Mouse (Mus musculus) MEL (cell line): ENCODE results near the gene Yipf2. TPM values are rescaled to one million over a fixed set of nuclear protein-coding genes. Genes with fewer than 3 reads are reported as not detected.

Experiments used
- DNase-seq: peaks from one replicate; pipeline ENCODE4 v3.0.0; 2011; ENCODE audit warnings: low read depth, low spot score
- H3K27ac ChIP-seq: 2 replicates; pipeline ENCODE4 v1.5.1; 2012; ENCODE audit warnings: low read depth, mild to moderate bottlenecking, control low read depth, low read length, moderate library complexity; ENCODE audit not compliant: control insufficient read depth
- H3K27me3 ChIP-seq, 2 experiments: fragments of 150-350 bp in 1 of 2; sonication (generic) in 1 of 2; 2 replicates each; pipeline ENCODE4 v1.6.1; 2012; ENCODE audit warnings: low read length in 2 of 2, mild to moderate bottlenecking in 2 of 2, improper control_type of control experiment in 1 of 2, moderate library complexity in 1 of 2; ENCODE audit not compliant: insufficient read depth in 2 of 2, control insufficient read depth in 1 of 2
- H3K36me3 ChIP-seq, 2 experiments: 2 replicates each; pipeline ENCODE4 v1.6.1; 2012 to 2014; ENCODE audit warnings: low read length in 2 of 2, improper control_type of control experiment in 1 of 2, inconsistent platforms in 1 of 2, mild to moderate bottlenecking in 1 of 2; ENCODE audit not compliant: insufficient read depth in 2 of 2, control insufficient read depth in 1 of 2
- H3K4me1 ChIP-seq, 2 experiments: fragments of 150-350 bp in 1 of 2; sonication (generic) in 1 of 2; 2 replicates each; pipeline ENCODE4 v1.6.1; 2012; ENCODE audit warnings: low read length in 2 of 2, improper control_type of control experiment in 1 of 2, mild to moderate bottlenecking in 1 of 2; ENCODE audit not compliant: insufficient read depth in 2 of 2, control insufficient read depth in 1 of 2
- H3K4me3 ChIP-seq, 2 experiments: fragments of 150-350 bp in 1 of 2; sonication (generic) in 1 of 2; 2 replicates each; pipeline ENCODE4 v1.5.1; 2012; ENCODE audit warnings: low read depth in 2 of 2, low read length in 2 of 2, mild to moderate bottlenecking in 2 of 2, moderate library complexity in 2 of 2, control low read depth in 1 of 2, improper control_type of control experiment in 1 of 2; ENCODE audit not compliant: control insufficient read depth in 1 of 2, insufficient read depth in 1 of 2
- H3K79me2 ChIP-seq: 2 replicates; pipeline ENCODE4 v1.6.1; 2012; ENCODE audit warnings: mild to moderate bottlenecking, low read length, moderate library complexity; ENCODE audit not compliant: control insufficient read depth, poor library complexity, insufficient read depth
- H3K9ac ChIP-seq: 2 replicates; pipeline ENCODE4 v1.6.1; 2012; ENCODE audit warnings: low read depth, mild to moderate bottlenecking, control low read depth, low read length, moderate library complexity; ENCODE audit not compliant: control insufficient read depth, poor library complexity, severe bottlenecking
- H3K9me3 ChIP-seq: fragments of 150-350 bp; sonication (generic); replicated peaks from 2 replicates; pipeline ENCODE4 v1.6.1; 2012; ENCODE audit warnings: mild to moderate bottlenecking, low read length, improper control_type of control experiment, moderate library complexity; ENCODE audit not compliant: insufficient read depth
- BHLHE40 ChIP-seq: IDR thresholded peaks from 2 replicates; pipeline ENCODE4 v1.6.1; 2012; ENCODE audit warnings: low read depth, mild to moderate bottlenecking, inconsistent platforms, low read length, improper control_type of control experiment, borderline replicate concordance
- CHD1 ChIP-seq: IDR thresholded peaks from 2 replicates; pipeline ENCODE4 v1.6.1; 2012; ENCODE audit warnings: low read depth, mild to moderate bottlenecking, inconsistent platforms, low read length, improper control_type of control experiment
- CHD2 ChIP-seq: IDR thresholded peaks from 2 replicates; pipeline ENCODE4 v1.6.1; 2011; ENCODE audit warnings: low read length, improper control_type of control experiment
- CTCF ChIP-seq, 3 experiments: IDR thresholded peaks in 2 of 3; conservative IDR thresholded peaks in 1 of 3; 2 replicates each; pipeline ENCODE4 v1.5.1; 2011 to 2012; ENCODE audit warnings: low read length in 3 of 3, low read depth in 2 of 3, mild to moderate bottlenecking in 2 of 3, improper control_type of control experiment in 1 of 3, inconsistent platforms in 1 of 3, mixed read lengths in 1 of 3, moderate library complexity in 1 of 3; ENCODE audit not compliant: control insufficient read depth in 1 of 3, insufficient read depth in 1 of 3, poor library complexity in 1 of 3, severe bottlenecking in 1 of 3
- E2F4 ChIP-seq: IDR thresholded peaks from 2 replicates; pipeline ENCODE4 v1.6.1; 2011; ENCODE audit warnings: low read depth, low read length, improper control_type of control experiment, borderline replicate concordance
- EP300 ChIP-seq, 2 experiments: IDR thresholded peaks; 2 replicates each; pipeline ENCODE4 v1.6.1; 2011; ENCODE audit warnings: improper control_type of control experiment in 2 of 2, low read length in 2 of 2, low read depth in 1 of 2, mild to moderate bottlenecking in 1 of 2
- ETS1 ChIP-seq: IDR thresholded peaks from 2 replicates; pipeline ENCODE4 v1.6.1; 2012; ENCODE audit warnings: low read depth, mild to moderate bottlenecking, inconsistent platforms, low read length, improper control_type of control experiment, moderate library complexity
- GABPA ChIP-seq: IDR thresholded peaks from 2 replicates; pipeline ENCODE4 v1.6.1; 2012; ENCODE audit warnings: low read depth, mild to moderate bottlenecking, inconsistent platforms, low read length, improper control_type of control experiment, moderate library complexity
- GATA1 ChIP-seq: IDR thresholded peaks from 2 replicates; pipeline ENCODE4 v1.6.1; 2011; ENCODE audit warnings: low read depth, low read length, improper control_type of control experiment
- JUND ChIP-seq: IDR thresholded peaks from 2 replicates; pipeline ENCODE4 v1.6.1; 2011; ENCODE audit warnings: low read depth, mild to moderate bottlenecking, improper control_type of control experiment, low read length
- MAFK ChIP-seq: IDR thresholded peaks from 2 replicates; pipeline ENCODE4 v1.6.1; 2011; ENCODE audit warnings: low read depth, mild to moderate bottlenecking, low read length, improper control_type of control experiment, borderline replicate concordance
- MAX ChIP-seq: IDR thresholded peaks from 2 replicates; pipeline ENCODE4 v1.6.1; 2011; ENCODE audit warnings: low read length, improper control_type of control experiment
- MAZ ChIP-seq: IDR thresholded peaks from 2 replicates; pipeline ENCODE4 v1.6.1; 2012; ENCODE audit warnings: low read depth, mild to moderate bottlenecking, inconsistent platforms, low read length, improper control_type of control experiment
- MYB ChIP-seq: IDR thresholded peaks from 2 replicates; pipeline ENCODE4 v1.6.1; 2011; ENCODE audit warnings: mild to moderate bottlenecking, low read depth, low read length, improper control_type of control experiment
- MYC ChIP-seq: IDR thresholded peaks from 2 replicates; pipeline ENCODE4 v1.6.1; 2011; ENCODE audit warnings: low read depth, mild to moderate bottlenecking, low read length, improper control_type of control experiment, moderate library complexity
- NRF1 ChIP-seq: IDR thresholded peaks from 2 replicates; pipeline ENCODE4 v1.6.1; 2014; ENCODE audit warnings: low read depth, mild to moderate bottlenecking, inconsistent platforms, low read length, improper control_type of control experiment, moderate library complexity; ENCODE audit not compliant: poor library complexity, insufficient read depth, severe bottlenecking
- POLR2A ChIP-seq, 2 experiments: IDR thresholded peaks; 2 replicates each; pipeline ENCODE4 v1.6.1; 2011 to 2012; ENCODE audit warnings: low read length in 2 of 2, mild to moderate bottlenecking in 2 of 2, control low read depth in 1 of 2, improper control_type of control experiment in 1 of 2, low read depth in 1 of 2, moderate library complexity in 1 of 2; ENCODE audit not compliant: control insufficient read depth in 1 of 2, insufficient read depth in 1 of 2, poor library complexity in 1 of 2
- POLR2AphosphoS2 ChIP-seq: IDR thresholded peaks from 2 replicates; pipeline ENCODE4 v1.6.1; 2011; ENCODE audit warnings: low read length, improper control_type of control experiment
- RAD21 ChIP-seq: IDR thresholded peaks from 2 replicates; pipeline ENCODE4 v1.6.1; 2011; ENCODE audit warnings: mild to moderate bottlenecking, low read depth, low read length, improper control_type of control experiment
- RCOR1 ChIP-seq: IDR thresholded peaks from 2 replicates; pipeline ENCODE4 v1.6.1; 2012; ENCODE audit warnings: low read depth, mild to moderate bottlenecking, inconsistent platforms, low read length, improper control_type of control experiment
- SIN3A ChIP-seq: IDR thresholded peaks from 2 replicates; pipeline ENCODE4 v1.6.1; 2012; ENCODE audit warnings: low read length, improper control_type of control experiment, inconsistent platforms
- TAL1 ChIP-seq: IDR thresholded peaks from 2 replicates; pipeline ENCODE4 v1.6.1; 2012; ENCODE audit warnings: mild to moderate bottlenecking, inconsistent platforms, low read length, moderate library complexity, mixed read lengths
- TBP ChIP-seq: IDR thresholded peaks from 2 replicates; pipeline ENCODE4 v1.8.0; 2011; ENCODE audit warnings: low read depth, low read length, improper control_type of control experiment
- UBTF ChIP-seq: IDR thresholded peaks from 2 replicates; pipeline ENCODE4 v1.6.1; 2012; ENCODE audit warnings: low read depth, mild to moderate bottlenecking, inconsistent platforms, low read length, improper control_type of control experiment, moderate library complexity, borderline replicate concordance; ENCODE audit not compliant: insufficient read depth
- ZC3H11A ChIP-seq: IDR thresholded peaks from 2 replicates; pipeline ENCODE4 v1.6.1; 2012; ENCODE audit warnings: low read depth, mild to moderate bottlenecking, inconsistent platforms, low read length, improper control_type of control experiment
- ZMIZ1 ChIP-seq: IDR thresholded peaks from 2 replicates; pipeline ENCODE4 v1.6.1; 2012; ENCODE audit warnings: low read depth, mild to moderate bottlenecking, inconsistent platforms, low read length, improper control_type of control experiment, moderate library complexity
- ZNF384 ChIP-seq: IDR thresholded peaks from 2 replicates; pipeline ENCODE4 v1.6.1; 2012; ENCODE audit warnings: low read depth, mild to moderate bottlenecking, inconsistent platforms, low read length, improper control_type of control experiment
- polyA plus RNA-seq, 2 experiments: library from polyadenylated mRNA; stranded (reverse) in 1 of 2; unstranded in 1 of 2; fragments of >175 nt in 1 of 2; fragments of >200 nt in 1 of 2; gene quantifications; 2 replicates each; pipeline versions ENCODE4 v1.2.1 to v1.2.4; 2012; ENCODE audit warnings: low replicate concordance in 2 of 2, low read depth in 1 of 2; ENCODE audit not compliant: insufficient read length in 2 of 2, insufficient read depth in 1 of 2, missing spikeins in 1 of 2
- total RNA-seq: library from RNA; depleted of rRNA; stranded (reverse); fragments of 300-350 nt; gene quantifications from 2 replicates; pipeline ENCODE4 v1.2.3, GENCODE M21; 2012

Yipf2 gene
- total and polyA plus RNA-seq, 3 experiments: 22.8 to 84.9 TPM; not detected in 1

DNA sequence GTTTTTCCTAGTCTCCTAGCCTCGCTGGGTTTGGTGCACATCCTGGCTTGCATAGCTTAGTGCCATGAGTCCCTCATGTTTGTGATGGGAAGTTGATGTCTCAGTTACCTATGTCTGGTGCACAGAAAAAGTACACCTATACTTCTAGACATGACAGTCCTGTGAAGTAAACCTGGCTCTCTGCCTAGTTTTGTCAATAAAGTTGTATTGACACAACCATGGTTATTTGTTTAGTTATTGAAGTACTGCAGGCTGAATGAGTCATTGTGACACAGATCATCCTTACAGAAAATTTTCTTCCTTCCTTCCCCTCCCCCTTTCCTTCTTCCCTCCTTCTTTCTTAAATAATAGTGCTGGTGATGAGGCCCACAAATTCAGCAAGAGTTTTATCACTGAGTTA, 28.2 kb downstream of the Yipf2 start:
- H3K79me2 ChIP-seq: peaks cover 40% of the 10 kb centered on the region
- no peak overlapping the region for H3K4me3 ChIP-seq
- H3K36me3 ChIP-seq: peaks cover 2 to 60% of the 10 kb centered on the region in 2 experiments; a peak in 3 of 4 replicates
- H3K27ac ChIP-seq: no peak overlapping the region
- no peaks in the 10 kb centered on the region for H3K9me3 ChIP-seq
- no peak for TF ChIP-seq RAD21
- TF ChIP-seq NRF1: no peak
- no peak for TF ChIP-seq GATA1
- no peak for TF ChIP-seq ZC3H11A
- no peak for TF ChIP-seq CHD2
- H3K27me3 ChIP-seq: no peaks in the 10 kb centered on the region
- no peak overlapping the region for H3K9ac ChIP-seq
- H3K4me1 ChIP-seq: no peaks in the 10 kb centered on the region
- no peak for DNase-seq

DNA sequence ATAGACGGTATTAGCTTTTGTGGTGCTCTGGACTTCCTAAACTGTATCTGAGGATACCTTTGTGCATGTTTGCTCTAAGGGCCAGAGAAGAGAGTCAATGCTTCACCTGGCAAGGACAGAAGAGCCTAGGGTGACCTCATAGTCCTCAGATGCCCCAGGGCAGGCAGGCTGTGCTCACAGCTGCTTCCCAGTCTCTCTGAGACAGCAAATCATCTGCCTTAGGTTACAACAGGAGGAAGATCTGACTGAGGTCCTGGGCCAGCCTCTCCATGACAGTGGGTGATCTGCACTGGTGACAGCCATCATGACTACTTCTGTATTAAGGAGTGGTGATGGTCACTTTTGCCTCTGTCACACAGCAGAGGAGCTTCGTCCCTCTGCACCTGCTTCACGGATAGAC, 33.5 kb downstream of the Yipf2 start:
- no peak overlapping the region for H3K9ac ChIP-seq
- no peak overlapping the region for H3K4me3 ChIP-seq

DNA sequence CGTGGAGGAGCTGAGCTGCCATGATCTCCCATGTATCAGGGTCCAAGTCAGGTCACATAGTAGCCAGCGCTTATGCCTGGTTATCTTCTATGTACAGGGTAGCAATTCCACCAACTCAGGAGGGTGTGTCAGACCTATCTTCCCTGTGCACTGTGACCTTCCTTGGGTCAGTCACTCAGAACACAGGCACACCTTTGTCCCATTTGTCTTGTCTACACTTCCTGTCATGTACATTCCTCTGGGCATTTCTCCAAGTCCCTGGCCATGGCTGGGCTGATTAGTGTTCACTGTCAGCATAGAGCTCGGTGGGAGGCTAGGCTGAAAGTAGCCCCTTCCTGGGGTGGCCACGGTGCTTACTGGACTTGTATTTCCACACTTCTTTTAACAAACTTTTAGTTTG, 34.3 kb downstream of the Yipf2 start:
- peaks cover 55% of the 10 kb centered on the region for H3K79me2 ChIP-seq
- no peaks in the 10 kb centered on the region for H3K9me3 ChIP-seq
- peak overlapping the region; percentile 38 for H3K27ac ChIP-seq
- peaks cover 21 to 35% of the 10 kb centered on the region in 2 experiments for H3K4me1 ChIP-seq
- no peak overlapping the region for H3K4me3 ChIP-seq
- no peaks in the 10 kb centered on the region for H3K27me3 ChIP-seq
- peak; percentile 86 for DNase-seq
- no peak overlapping the region for H3K9ac ChIP-seq
- H3K36me3 ChIP-seq: peaks cover 33 to 55% of the 10 kb centered on the region in 2 experiments
- TF ChIP-seq EP300 (IDR thresholded peaks at IDR 0.05; ENCODE audit: low read depth in 1 of 2, low read length in 2 of 2) (peak; percentile 96 to 97), TBP (no peak), MYC (peak; percentile 71; the same call in 1 of the 2 replicates), GATA1 (peak; percentile 94), MAZ (no peak), MYB (0 out of 2 replicates have a peak, but pooled peaks have one; percentile 20), POLR2AphosphoS2 (no peak; the same call in 1 of the 2 replicates), ZMIZ1 (0 out of 2 replicates have a peak, but pooled peaks have one; percentile 6), GABPA (no peak), E2F4 (no peak), POLR2A (IDR thresholded peaks at IDR 0.05; ENCODE audit: control insufficient read depth in 1 of 2, insufficient read depth in 1 of 2, low read depth in 1 of 2, low read length in 2 of 2, poor library complexity in 1 of 2) (no peak; a peak in 1 of 4 replicates), ZNF384 (no peak), MAFK (peak; percentile 54; the same call in 1 of the 2 replicates), ETS1 (peak; percentile 79), BHLHE40 (peak; percentile 35; the same call in 1 of the 2 replicates), JUND (no peak), SIN3A (peak; percentile 28; the same call in 1 of the 2 replicates), ZC3H11A (no peak), CHD1 (no peak), CTCF (IDR thresholded peaks at IDR 0.05 in 2 of 3, conservative IDR thresholded peaks at IDR 0.05 in 1 of 3; ENCODE audit: control insufficient read depth in 1 of 3, insufficient read depth in 1 of 3, low read depth in 2 of 3, low read length in 3 of 3, poor library complexity in 1 of 3, severe bottlenecking in 1 of 3) (no peak), RCOR1 (no peak; the same call in 1 of the 2 replicates), UBTF (no peak)

More for the DNA sequence above, 33.5 kb downstream of the Yipf2 start:
- Histone ChIP-seq H3K27me3 (no peaks in the 10 kb centered on the region), H3K27ac (peak overlapping the region; percentile 18; the same call in 1 of the 2 replicates), H3K79me2 (peaks cover 48% of the 10 kb centered on the region), H3K36me3 (peaks cover 33 to 55% of the 10 kb centered on the region in 2 experiments), H3K4me1 (peaks cover 21 to 35% of the 10 kb centered on the region in 2 experiments), H3K9me3 (no peaks in the 10 kb centered on the region)
- no peak for DNase-seq
- TF ChIP-seq EP300 (IDR thresholded peaks at IDR 0.05; ENCODE audit: low read depth in 1 of 2, low read length in 2 of 2): no peak
- TF ChIP-seq TAL1: no peak
- TF ChIP-seq ZC3H11A: no peak
- no peak for TF ChIP-seq MAX
